Mouse (Mus musculus): ENCODE results near the gene Tcf23. TPM values are rescaled to one million over a fixed set of nuclear protein-coding genes. Genes with fewer than 3 reads are reported as not detected.

Tcf23 gene
- polyA plus RNA-seq, 1 experiment, result not detected

GRCm38 (mm10) chr5:30982357-30982756, 13.9 kb downstream of the Tcf23 start:
- Histone ChIP-seq H3K4me3 (ENCODE audit: insufficient read depth, low read length) (no peak overlapping the region), H3K27ac (ENCODE audit: insufficient read depth, low read depth, low read length) (no peak overlapping the region), H3K4me1 (ENCODE audit: control insufficient read depth, insufficient read depth, low read length) (no peaks in the 10 kb centered on the region)
- TF ChIP-seq POLR2A (IDR thresholded peaks at IDR 0.05; ENCODE audit: borderline replicate concordance, low read depth, low read length) (no peak), CTCF (IDR thresholded peaks at IDR 0.05; ENCODE audit: low read depth, low read length) (no peak)

GRCm38 (mm10) chr5:30992980-30993676, 24.7 kb downstream of the Tcf23 start:
- no peak for TF ChIP-seq POLR2A (IDR thresholded peaks at IDR 0.05; ENCODE audit: borderline replicate concordance, low read depth, low read length)
- no peak for TF ChIP-seq CTCF (IDR thresholded peaks at IDR 0.05; ENCODE audit: low read depth, low read length)

GRCm38 (mm10) chr5:30994074-30994473, 25.6 kb downstream of the Tcf23 start:
- no peak for TF ChIP-seq CTCF (IDR thresholded peaks at IDR 0.05; ENCODE audit: low read depth, low read length)
- TF ChIP-seq POLR2A (IDR thresholded peaks at IDR 0.05; ENCODE audit: borderline replicate concordance, low read depth, low read length), result no peak
- H3K27ac ChIP-seq (ENCODE audit: insufficient read depth, low read depth, low read length), result no peak overlapping the region
- no peak overlapping the region for H3K4me3 ChIP-seq (ENCODE audit: insufficient read depth, low read length)
- no peaks in the 10 kb centered on the region for H3K4me1 ChIP-seq (ENCODE audit: control insufficient read depth, insufficient read depth, low read length)

More at GRCm38 (mm10) chr5:30992980-30993676, 24.7 kb downstream of the Tcf23 start:
- Histone ChIP-seq H3K27ac (ENCODE audit: insufficient read depth, low read depth, low read length) (no peak overlapping the region), H3K4me3 (ENCODE audit: insufficient read depth, low read length) (no peak overlapping the region), H3K4me1 (ENCODE audit: control insufficient read depth, insufficient read depth, low read length) (no peaks in the 10 kb centered on the region)

- H3K4me1 ChIP-seq (ENCODE audit: control insufficient read depth, insufficient read depth, low read length), result no peaks in the 10 kb centered on the region
- no peak for TF ChIP-seq POLR2A (IDR thresholded peaks at IDR 0.05; ENCODE audit: borderline replicate concordance, low read depth, low read length)
- no peak for TF ChIP-seq CTCF (IDR thresholded peaks at IDR 0.05; ENCODE audit: low read depth, low read length)
- no peak overlapping the region for H3K4me3 ChIP-seq (ENCODE audit: insufficient read depth, low read length)
- no peak overlapping the region for H3K27ac ChIP-seq (ENCODE audit: insufficient read depth, low read depth, low read length)
Measured at GRCm38 (mm10) chr5:30994910-30995635, 26.6 kb downstream of the Tcf23 start.

GRCm38 (mm10) chr5:30998306-30998705, 29.8 kb downstream of the Tcf23 start:
- no peak for TF ChIP-seq POLR2A (IDR thresholded peaks at IDR 0.05; ENCODE audit: borderline replicate concordance, low read depth, low read length)
- peak; percentile 88 for TF ChIP-seq CTCF (IDR thresholded peaks at IDR 0.05; ENCODE audit: low read depth, low read length)
- peaks cover 6% of the 10 kb centered on the region for H3K4me1 ChIP-seq (ENCODE audit: control insufficient read depth, insufficient read depth, low read length)
- H3K4me3 ChIP-seq (ENCODE audit: insufficient read depth, low read length), result no peak overlapping the region
- no peak overlapping the region for H3K27ac ChIP-seq (ENCODE audit: insufficient read depth, low read depth, low read length)

GRCm38 (mm10) chr5:30999324-30999723, 30.9 kb downstream of the Tcf23 start:
- H3K4me1 ChIP-seq (ENCODE audit: control insufficient read depth, insufficient read depth, low read length), result peaks cover 6% of the 10 kb centered on the region
- H3K4me3 ChIP-seq (ENCODE audit: insufficient read depth, low read length), result no peak overlapping the region
- no peak overlapping the region for H3K27ac ChIP-seq (ENCODE audit: insufficient read depth, low read depth, low read length)
- TF ChIP-seq CTCF (IDR thresholded peaks at IDR 0.05; ENCODE audit: low read depth, low read length) (no peak), POLR2A (IDR thresholded peaks at IDR 0.05; ENCODE audit: borderline replicate concordance, low read depth, low read length) (no peak)

GRCm38 (mm10) chr5:31000122-31000521, 31.7 kb downstream of the Tcf23 start:
- Histone ChIP-seq H3K27ac (ENCODE audit: insufficient read depth, low read depth, low read length) (no peak overlapping the region), H3K4me1 (ENCODE audit: control insufficient read depth, insufficient read depth, low read length) (peaks cover 6% of the 10 kb centered on the region), H3K4me3 (ENCODE audit: insufficient read depth, low read length) (no peak overlapping the region)
- TF ChIP-seq POLR2A (IDR thresholded peaks at IDR 0.05; ENCODE audit: borderline replicate concordance, low read depth, low read length) (no peak), CTCF (IDR thresholded peaks at IDR 0.05; ENCODE audit: low read depth, low read length) (no peak)

- Histone ChIP-seq H3K27ac (ENCODE audit: insufficient read depth, low read depth, low read length) (no peak overlapping the region), H3K4me3 (ENCODE audit: insufficient read depth, low read length) (no peak overlapping the region), H3K4me1 (ENCODE audit: control insufficient read depth, insufficient read depth, low read length) (peaks cover 6% of the 10 kb centered on the region)
- TF ChIP-seq CTCF (IDR thresholded peaks at IDR 0.05; ENCODE audit: low read depth, low read length), result no peak
- no peak for TF ChIP-seq POLR2A (IDR thresholded peaks at IDR 0.05; ENCODE audit: borderline replicate concordance, low read depth, low read length)
Measured at GRCm38 (mm10) chr5:31000993-31001392, 32.5 kb downstream of the Tcf23 start.

- no peak for TF ChIP-seq POLR2A (IDR thresholded peaks at IDR 0.05; ENCODE audit: borderline replicate concordance, low read depth, low read length)
- TF ChIP-seq CTCF (IDR thresholded peaks at IDR 0.05; ENCODE audit: low read depth, low read length), result no peak
- H3K4me3 ChIP-seq (ENCODE audit: insufficient read depth, low read length), result no peak overlapping the region
- no peak overlapping the region for H3K27ac ChIP-seq (ENCODE audit: insufficient read depth, low read depth, low read length)
- peaks cover 9% of the 10 kb centered on the region for H3K4me1 ChIP-seq (ENCODE audit: control insufficient read depth, insufficient read depth, low read length)
Measured at GRCm38 (mm10) chr5:31001560-31001959, 33.1 kb downstream of the Tcf23 start.

- Histone ChIP-seq H3K4me3 (ENCODE audit: insufficient read depth, low read length) (no peak overlapping the region), H3K4me1 (ENCODE audit: control insufficient read depth, insufficient read depth, low read length) (peaks cover 9% of the 10 kb centered on the region), H3K27ac (ENCODE audit: insufficient read depth, low read depth, low read length) (no peak overlapping the region)
- TF ChIP-seq CTCF (IDR thresholded peaks at IDR 0.05; ENCODE audit: low read depth, low read length) (peak; percentile 95), POLR2A (IDR thresholded peaks at IDR 0.05; ENCODE audit: borderline replicate concordance, low read depth, low read length) (no peak)
Measured at GRCm38 (mm10) chr5:31004184-31004583, 35.7 kb downstream of the Tcf23 start.
